Mouse (Mus musculus): ENCODE data around the gene Il4ra. TPM values are rescaled to one million over a fixed set of nuclear protein-coding genes. Genes with fewer than 3 reads are reported as not detected.

Il4ra gene
- 418 TPM for total RNA-seq (2023)

DNA sequence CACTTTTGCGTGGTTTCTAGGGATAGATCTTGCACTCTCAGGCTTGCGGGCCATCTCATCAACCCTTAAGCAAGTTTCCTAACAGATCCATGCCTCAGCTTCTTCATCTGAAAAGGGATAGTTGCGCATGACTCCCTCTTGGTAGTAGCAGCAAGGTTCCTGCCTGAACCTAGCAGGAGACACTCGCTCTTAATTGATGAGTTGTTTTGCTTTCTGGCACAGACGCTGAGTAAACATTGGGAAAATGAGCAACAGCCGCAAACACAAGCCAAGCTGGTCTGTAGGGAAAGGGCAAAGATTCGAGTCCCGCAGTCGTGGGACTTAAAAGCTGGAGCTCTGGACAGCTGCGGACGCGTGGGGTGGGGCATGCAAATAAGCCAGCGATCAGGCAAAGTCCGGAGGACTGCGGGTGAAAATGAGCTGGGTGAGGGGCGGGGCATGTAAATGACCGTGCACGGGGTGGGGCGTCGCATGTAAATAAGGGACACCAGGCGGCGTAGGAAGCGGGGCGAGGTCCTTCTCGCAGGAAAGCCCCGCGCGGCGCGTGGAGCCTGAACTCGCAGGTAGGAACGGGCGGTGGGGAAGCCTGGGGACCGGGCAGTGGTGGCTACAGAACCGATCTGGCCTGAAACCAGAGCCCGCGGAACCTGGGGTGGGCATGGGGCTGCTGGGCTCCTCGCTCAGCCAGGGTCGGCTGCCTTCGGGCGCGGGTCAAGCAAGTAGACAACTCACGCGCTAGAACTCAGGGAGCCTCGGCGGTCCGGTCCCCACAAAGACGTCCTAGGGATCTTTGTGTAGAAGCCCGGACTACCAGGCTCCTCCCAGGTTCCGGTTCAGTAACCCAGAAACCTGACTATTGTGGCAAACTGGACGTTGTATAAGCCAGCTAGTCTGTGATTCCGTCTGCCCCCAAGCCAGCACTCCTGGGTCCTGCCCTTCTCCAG, at the start of gene Il4ra:
Gene Il4ra, plus strand, starts transcription at position 355 of the 944 bp plus-strand sequence.

DNA sequence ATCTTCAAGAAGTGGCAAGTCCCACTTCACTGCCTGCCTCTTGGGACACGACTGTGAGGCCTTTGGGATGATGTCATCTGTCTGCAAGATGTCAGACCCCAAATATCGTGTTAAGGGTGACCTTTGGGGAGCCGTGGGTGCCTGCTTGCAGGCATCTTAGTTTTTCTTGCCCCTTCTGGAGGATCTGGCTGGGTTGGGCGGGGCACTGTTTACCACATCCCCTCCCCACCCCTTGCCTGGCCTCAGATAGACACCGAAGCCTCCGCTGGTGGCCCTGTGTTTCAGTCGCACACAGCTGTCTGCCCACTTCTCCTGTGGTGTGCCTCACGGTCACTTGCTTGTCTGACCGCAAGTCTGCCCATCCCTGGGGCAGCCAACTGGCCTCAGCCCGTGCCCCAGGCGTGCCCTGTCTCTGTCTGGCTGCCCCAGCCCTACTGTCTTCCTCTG, 51.3 kb downstream of the Il4ra start, which contains the start of gene Il21r:
Gene Il21r, plus strand, starts transcription at position 245 of the 447 bp plus-strand sequence.

Other genes with a start within 250 kb of the Il4ra start
- gene Kdm8, start 107.4 kb upstream of the Il4ra start, total RNA-seq (2023) = 4.2 TPM
- gene Nsmce1, start 60.5 kb upstream of the Il4ra start, total RNA-seq (2023) = 55.7 TPM
- gene Il21r, start 51.3 kb downstream of the Il4ra start, total RNA-seq (2023) = 169 TPM
- 72.0 TPM for gene Gtf3c1, start 155.7 kb downstream of the Il4ra start, total RNA-seq (2023)
- gene D430042O09Rik, start 155.8 kb downstream of the Il4ra start, total RNA-seq (2023) = 17.7 TPM

All from CD4-positive naive resting alpha-beta T cell, adult 76 days (primary cell).